Mouse (Mus musculus): ENCODE measurements at regions not wholly inside any gene's neighbourhood (a gene's known extent, or its start where the extent isn't known, plus 50 kb on each side); places are given as distances from the start of the nearest gene placed in this dataset.

GRCm38 (mm10) chr5:85751649-85752048, 313.7 kb downstream of the Cenpc1 start:
- TF ChIP-seq CTCF (IDR thresholded peaks at IDR 0.05; ENCODE audit: low read depth, low read length) (no peak), POLR2A (IDR thresholded peaks at IDR 0.05; ENCODE audit: borderline replicate concordance, low read depth, low read length) (no peak)
